Comparison of ENCODE assay signal across 11 mouse cellular contexts in the genomic region with DNA sequence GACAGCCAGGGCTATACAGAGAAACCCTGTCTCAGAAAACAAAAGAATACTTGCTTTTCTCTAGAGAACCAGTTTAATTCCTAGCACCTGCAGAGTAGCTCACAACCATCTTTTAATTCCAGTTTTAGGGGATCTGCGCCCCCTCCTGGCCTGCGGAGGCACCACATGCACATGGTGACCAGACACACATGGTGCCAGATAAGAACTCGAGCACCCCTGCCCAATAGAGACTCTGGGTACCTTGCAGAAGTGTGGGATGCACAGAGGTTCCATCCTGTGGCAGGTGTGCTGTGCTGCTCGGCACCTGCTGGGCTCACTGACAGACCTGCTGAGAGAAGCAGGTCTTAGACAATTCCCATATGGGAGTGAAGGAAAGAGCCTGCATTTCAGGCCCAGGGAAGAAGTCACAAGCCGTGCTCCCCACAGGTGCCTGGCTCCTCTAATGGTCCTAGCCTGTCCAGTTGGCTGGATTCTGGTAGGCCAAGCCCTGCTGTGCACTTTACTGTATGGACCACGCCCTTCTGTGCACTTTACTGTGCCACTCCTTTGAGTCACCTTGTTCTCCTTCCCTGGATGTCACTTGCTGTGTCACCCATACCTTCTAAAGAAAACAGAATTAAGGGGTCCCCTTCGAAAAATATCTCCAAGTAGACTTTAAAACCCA. TPM values are rescaled to one million over a fixed set of nuclear protein-coding genes. Genes with fewer than 3 reads are reported as not detected.
DNase-seq lines count a peak whose midpoint lies in the region; ATAC-seq and TF ChIP-seq lines count a peak whose summit lies in the region.
"Had no signal": no experiment of that assay in that cellular context is flagged by ENCODE, and none has a peak within 500 bp of the region (broad histone marks: within the 10 kb centered on the region; RNA-seq: fewer than 3 reads in every experiment).

No protein-coding gene starts in this region.

- no peak overlapping the region for H3K4me3 ChIP-seq in kidney, postnatal 0 days (replicated peaks; ENCODE audit: low read depth, low read length)
- no peak overlapping the region for H3K4me3 ChIP-seq in heart, embryonic 12.5 days
- H3K4me3 ChIP-seq: embryonic facial prominence, embryonic 13.5 days; heart, embryonic 13.5 days had no signal

- DNase-seq in kidney, postnatal 0 days (ENCODE audit: low spot score): no peak
- DNase-seq in kidney, postnatal 4 days: no peak
- DNase-seq in 3134 (ENCODE audit: extremely low read depth, insufficient read length, low spot score): peak; percentile 20
- peak; percentile 20 for DNase-seq in CD4-positive helper T cell, adult 2 months (ENCODE audit: low read depth, low spot score)
- no peak for DNase-seq in frontal cortex, postnatal 10 days (ENCODE audit: low spot score in 2 of 2)
- DNase-seq in urinary bladder, postnatal 4 days (ENCODE audit: low spot score in 2 of 2): no peak
- DNase-seq: adrenal gland, adult 2 months had no signal

- no peak overlapping the region for H3K4me2 ChIP-seq in kidney, postnatal 0 days (ENCODE audit: low read length)
- H3K4me2 ChIP-seq in heart, embryonic 12.5 days: no peak overlapping the region
- H3K4me2 ChIP-seq: embryonic facial prominence, embryonic 13.5 days; heart, embryonic 13.5 days had no signal

- 0 out of 2 replicates have a peak, but pooled peaks cover 6% of the 10 kb centered on the region for H3K36me3 ChIP-seq in kidney, postnatal 0 days (ENCODE audit: insufficient read depth, low read length)
- peaks cover 19% of the 10 kb centered on the region for H3K36me3 ChIP-seq in heart, embryonic 12.5 days

- H3K9me3 ChIP-seq in kidney, postnatal 0 days (replicated peaks; ENCODE audit: low read length): no peaks in the 10 kb centered on the region
- H3K9me3 ChIP-seq in heart, embryonic 12.5 days (replicated peaks): no peaks in the 10 kb centered on the region
- H3K9me3 ChIP-seq: embryonic facial prominence, embryonic 13.5 days; heart, embryonic 13.5 days had no signal

- H3K9ac ChIP-seq in kidney, postnatal 0 days (ENCODE audit: low read depth, low read length): no peak overlapping the region
- H3K9ac ChIP-seq in heart, embryonic 12.5 days: no peak overlapping the region
- H3K9ac ChIP-seq: embryonic facial prominence, embryonic 13.5 days; heart, embryonic 13.5 days had no signal

- 74% methylated on average over 7 of the region's 7 CpGs for WGBS in kidney, postnatal 0 days
- 64% methylated on average over 7 of the region's 7 CpGs for WGBS in heart, embryonic 12.5 days

- H3K27ac ChIP-seq in kidney, postnatal 0 days: no peak overlapping the region
- no peak overlapping the region for H3K27ac ChIP-seq in heart, embryonic 12.5 days (ENCODE audit: poor library complexity, severe bottlenecking)
- H3K27ac ChIP-seq: embryonic facial prominence, embryonic 13.5 days; heart, embryonic 13.5 days had no signal

- H3K27me3 ChIP-seq in kidney, postnatal 0 days (ENCODE audit: insufficient read depth, low read length): no peaks in the 10 kb centered on the region
- no peaks in the 10 kb centered on the region for H3K27me3 ChIP-seq in heart, embryonic 12.5 days (replicated peaks)
- H3K27me3 ChIP-seq: embryonic facial prominence, embryonic 13.5 days; heart, embryonic 13.5 days had no signal

- no peak for ATAC-seq in kidney, postnatal 0 days (replicated peaks; ENCODE audit: low FRiP score, low read depth)
- ATAC-seq in erythroid progenitor cell, adult 5-6 weeks (replicated peaks; ENCODE audit: low FRiP score, poor library complexity, severe bottlenecking): peak; percentile 67
- no peak for ATAC-seq in heart, embryonic 12.5 days (ENCODE audit: insufficient number of reproducible peaks, low FRiP score)

- TF ChIP-seq CTCF in kidney, postnatal 0 days (IDR thresholded peaks at IDR 0.05; ENCODE audit: low read depth): peak; percentile 36; the same call in 1 of the 2 replicates

- H3K4me1 ChIP-seq in kidney, postnatal 0 days (replicated peaks; ENCODE audit: insufficient read depth, low read length): no peaks in the 10 kb centered on the region
- peaks cover 3% of the 10 kb centered on the region; the same call in 1 of the 2 replicates for H3K4me1 ChIP-seq in heart, embryonic 12.5 days (replicated peaks)
- H3K4me1 ChIP-seq: embryonic facial prominence, embryonic 13.5 days had no signal

RNA-seq across cellular contexts. Expression of gene Prr18, which starts 8.6 kb away (rescaled TPM):
- 0.20 and 0.28 TPM in 2 replicates for polyA plus RNA-seq in kidney, postnatal 0 days (2015; fragmentation: Nextera tagmentation; extraction: Ambion mirVana)
- total RNA-seq in erythroid progenitor cell, adult 5-6 weeks (2015; ENCODE audit: low replicate concordance): not detected in 2 replicates
- 0.53 TPM in 1 of 2 replicates, not detected in the other for total RNA-seq in erythroid progenitor cell, adult 5-6 weeks (2017; ENCODE audit: low replicate concordance)
- 0.10 and 0.14 TPM in 2 replicates for polyA plus RNA-seq in heart, embryonic 12.5 days (2016; fragmentation: Nextera tagmentation; extraction: Ambion mirVana)

RNA-seq across cellular contexts. Expression of gene Sft2d1, which starts 17.7 kb away (rescaled TPM):
- 93.3 and 102 TPM in 2 replicates for polyA plus RNA-seq in kidney, postnatal 0 days (2015; fragmentation: Nextera tagmentation; extraction: Ambion mirVana)
- 39.4 and 82.9 TPM in 2 replicates for total RNA-seq in erythroid progenitor cell, adult 5-6 weeks (2015; ENCODE audit: low replicate concordance)
- total RNA-seq in erythroid progenitor cell, adult 5-6 weeks (2017; ENCODE audit: low replicate concordance): 7.9 and 21.1 TPM in 2 replicates
- 69.6 and 73.6 TPM in 2 replicates for polyA plus RNA-seq in heart, embryonic 12.5 days (2016; fragmentation: Nextera tagmentation; extraction: Ambion mirVana)

RNA-seq across cellular contexts. Expression of gene T2, which starts 27.1 kb away (rescaled TPM):
- 0.46 and 0.50 TPM in 2 replicates for polyA plus RNA-seq in kidney, postnatal 0 days (2015; fragmentation: Nextera tagmentation; extraction: Ambion mirVana)
- not detected in 2 replicates for total RNA-seq in erythroid progenitor cell, adult 5-6 weeks (2015; ENCODE audit: low replicate concordance)
- total RNA-seq in erythroid progenitor cell, adult 5-6 weeks (2017; ENCODE audit: low replicate concordance): not detected in 2 replicates
- polyA plus RNA-seq in heart, embryonic 12.5 days (2016; fragmentation: Nextera tagmentation; extraction: Ambion mirVana): 1.0 and 1.1 TPM in 2 replicates
- total RNA-seq: adrenal gland, adult 2 months had no signal
- polyA plus RNA-seq: adrenal gland, adult 2 months had no signal

RNA-seq across cellular contexts. Expression of gene Mpc1, which starts 45.9 kb away (rescaled TPM):
- 444 and 498 TPM in 2 replicates for polyA plus RNA-seq in kidney, postnatal 0 days (2015; fragmentation: Nextera tagmentation; extraction: Ambion mirVana)
- total RNA-seq in erythroid progenitor cell, adult 5-6 weeks (2015; ENCODE audit: low replicate concordance): 62.5 and 64.2 TPM in 2 replicates
- 29.8 and 39.3 TPM in 2 replicates for total RNA-seq in erythroid progenitor cell, adult 5-6 weeks (2017; ENCODE audit: low replicate concordance)
- polyA plus RNA-seq in heart, embryonic 12.5 days (2016; fragmentation: Nextera tagmentation; extraction: Ambion mirVana): 164 and 166 TPM in 2 replicates

Comparison
In these comparisons a context has a peak if more than half of its experiments do, and no peak if none do; other contexts are left out.
1. DNase-seq: peak in 3134 (single experiment) and CD4-positive helper T cell, adult 2 months (single experiment); none in kidney, postnatal 0 days (single experiment), kidney, postnatal 4 days (0 of 2), frontal cortex, postnatal 10 days (0 of 2) and urinary bladder, postnatal 4 days (0 of 2).